Mouse (Mus musculus): Measurements from ENCODE around the gene Kcnh5. TPM values are rescaled to one million over a fixed set of nuclear protein-coding genes. Genes with fewer than 3 reads are reported as not detected.

Kcnh5 gene
- 0.49 TPM for polyA plus RNA-seq (2014; fragmentation: Illumina TruSeq; extraction: RNeasy Lipid Tissue Mini Kit (QIAGEN cat#74804); ENCODE audit: low read depth, low replicate concordance)

DNA sequence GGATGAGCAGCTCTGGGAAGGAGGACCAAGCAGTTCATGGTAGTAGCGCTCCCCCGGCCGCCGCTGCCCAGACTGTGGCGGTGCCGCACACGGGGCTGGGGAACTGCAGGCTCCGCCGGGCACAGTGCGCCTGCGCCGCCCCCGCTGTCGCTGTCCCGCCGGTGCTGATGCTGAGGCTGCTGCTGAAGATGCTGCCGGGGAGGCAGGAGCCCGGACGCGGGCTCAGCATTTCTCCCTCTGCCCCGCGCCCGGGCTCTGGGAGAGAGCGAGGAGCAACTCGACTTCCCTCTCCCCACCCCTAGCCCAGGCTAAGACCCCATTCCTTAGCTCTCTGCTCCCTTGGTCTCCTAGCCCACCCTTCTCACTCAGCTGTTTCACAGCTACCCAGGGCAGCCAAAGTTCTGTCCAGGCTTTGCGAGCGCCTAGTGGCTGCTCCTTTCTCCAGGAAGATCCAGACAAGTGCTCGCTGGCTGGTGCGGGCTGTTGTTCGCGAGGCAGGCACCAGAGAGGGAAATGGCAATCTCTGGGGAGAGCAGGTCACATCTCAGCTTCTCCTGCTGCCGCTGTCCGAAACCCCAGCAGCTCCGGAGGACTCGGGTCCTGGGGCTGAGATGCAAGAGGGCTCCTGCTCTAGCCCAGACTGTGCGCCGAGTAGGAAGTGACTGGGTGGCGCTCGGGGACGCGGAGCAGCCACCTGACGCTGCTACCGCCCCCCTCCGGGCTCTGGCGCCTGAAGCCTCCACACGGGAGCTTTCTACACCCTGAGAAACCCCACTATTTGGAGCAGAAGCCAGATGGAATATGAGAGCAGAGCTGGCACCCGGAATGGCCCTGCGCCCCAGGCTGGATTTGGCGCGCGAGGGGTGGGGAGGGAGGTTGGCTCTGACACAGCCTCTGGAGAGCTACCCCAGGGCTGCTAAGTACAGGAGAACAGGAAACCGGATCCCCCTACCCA, at the start of gene Kcnh5:
Gene Kcnh5, minus strand, starts transcription at position 642 of the 955 bp plus-strand sequence.

Other genes starting within 250 kb of the Kcnh5 start
- gene Rhoj, start 131.0 kb upstream of the Kcnh5 start, polyA plus RNA-seq (2014; fragmentation: Illumina TruSeq; extraction: RNeasy Lipid Tissue Mini Kit (QIAGEN cat#74804); ENCODE audit: low read depth, low replicate concordance) = 15.7 TPM
- gene Gphb5, start 239.4 kb upstream of the Kcnh5 start, polyA plus RNA-seq (2014; fragmentation: Illumina TruSeq; extraction: RNeasy Lipid Tissue Mini Kit (QIAGEN cat#74804); ENCODE audit: low read depth, low replicate concordance) = not detected

All from kidney, adult 10 weeks (tissue).